Mouse (Mus musculus) CH12.LX (cell line): Measurements from ENCODE around the gene Numb.

ENCODE experiments used
- CTCF ChIP-seq, 2 experiments: IDR thresholded peaks in 1 of 2; conservative IDR thresholded peaks in 1 of 2; 2 replicates each; pipeline ENCODE4 v1.5.1; 2011 to 2012; ENCODE audit warnings: low read depth in 2 of 2, low read length in 2 of 2, improper control_type of control experiment in 1 of 2, inconsistent platforms in 1 of 2, mild to moderate bottlenecking in 1 of 2, moderate library complexity in 1 of 2
- E2F4 ChIP-seq: IDR thresholded peaks from 2 replicates; pipeline ENCODE4 v1.6.1; 2011; ENCODE audit warnings: low read depth, low read length, improper control_type of control experiment; ENCODE audit not compliant: insufficient replicate concordance
- EP300 ChIP-seq: IDR thresholded peaks from 2 replicates; pipeline ENCODE4 v1.6.1; 2011; ENCODE audit warnings: low read length, improper control_type of control experiment
- HCFC1 ChIP-seq: IDR thresholded peaks from 2 replicates; pipeline ENCODE4 v1.6.1; 2012; ENCODE audit warnings: low read depth, mild to moderate bottlenecking, inconsistent platforms, low read length, improper control_type of control experiment
- MEF2A ChIP-seq: IDR thresholded peaks from 2 replicates; pipeline ENCODE4 v1.6.1; 2014; ENCODE audit warnings: low read depth, mild to moderate bottlenecking, inconsistent platforms, low read length, improper control_type of control experiment, borderline replicate concordance
- MYC ChIP-seq: IDR thresholded peaks from 2 replicates; pipeline ENCODE4 v1.6.1; 2011; ENCODE audit warnings: low read depth, mild to moderate bottlenecking, improper control_type of control experiment, low read length
- POLR2A ChIP-seq: IDR thresholded peaks from 2 replicates; pipeline ENCODE4 v1.6.1; 2011; ENCODE audit warnings: low read depth, mild to moderate bottlenecking, improper control_type of control experiment, low read length
- RAD21 ChIP-seq: IDR thresholded peaks from 2 replicates; pipeline ENCODE4 v1.6.1; 2011; ENCODE audit warnings: low read depth, mild to moderate bottlenecking, low read length, improper control_type of control experiment, moderate library complexity
- SMC3 ChIP-seq: IDR thresholded peaks from 2 replicates; pipeline ENCODE4 v1.6.1; 2011; ENCODE audit warnings: low read depth, low read length, improper control_type of control experiment

- TF ChIP-seq EP300 = no peak
- TF ChIP-seq CTCF (conservative IDR thresholded peaks at IDR 0.05 in 1 of 2, IDR thresholded peaks at IDR 0.05 in 1 of 2; ENCODE audit: low read depth in 2 of 2, low read length in 2 of 2) = no peak
- TF ChIP-seq MEF2A = no peak
- TF ChIP-seq RAD21 = no peak
- no peak for TF ChIP-seq E2F4
- no peak for TF ChIP-seq MYC
- no peak for TF ChIP-seq SMC3
- no peak for TF ChIP-seq HCFC1
- TF ChIP-seq POLR2A = no peak
Measured at GRCm38 (mm10) chr12:83854281-83854680, 67.5 kb downstream of the Numb start.
